Mouse (Mus musculus): ENCODE measurements at regions not wholly inside any gene's neighbourhood (a gene's known extent, or its start where the extent isn't known, plus 50 kb on each side); places are given as distances from the start of the nearest gene placed in this dataset.

DNA sequence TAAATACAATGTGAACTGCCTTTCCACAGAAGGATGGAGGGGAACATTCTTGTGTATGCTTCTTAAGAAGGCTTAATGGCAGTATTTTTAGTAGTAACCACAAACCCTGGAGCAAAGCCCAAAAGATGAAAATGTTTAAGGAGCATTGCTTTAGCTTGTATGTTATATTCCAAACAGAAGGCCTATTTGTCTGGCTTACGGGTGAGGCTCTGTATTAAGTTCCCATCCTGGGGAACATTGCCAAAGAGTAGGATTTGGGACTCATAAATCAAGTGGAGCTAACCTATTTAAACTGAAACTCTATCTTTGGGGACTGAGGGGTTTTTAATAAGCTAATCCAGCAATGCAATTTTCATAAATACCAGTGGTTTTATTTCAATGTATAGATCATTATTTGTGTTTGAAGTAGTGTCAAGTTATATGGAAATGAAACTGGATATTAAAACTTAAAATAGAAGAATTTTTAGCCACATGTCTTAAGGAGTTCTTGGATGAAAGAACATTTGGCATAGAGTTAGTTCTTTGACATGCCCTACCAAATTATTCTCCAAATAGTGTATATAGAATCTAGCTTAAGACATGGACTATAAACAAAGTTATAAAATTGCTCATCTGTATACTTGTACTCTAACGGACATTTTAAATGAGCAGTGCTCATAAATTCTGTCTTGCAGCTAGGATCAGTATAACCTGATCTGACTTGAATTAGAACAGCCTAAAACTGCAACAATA is 401.7 kb upstream of the Actbl2 start:
- Histone ChIP-seq H3K9me3 (replicated peaks) (no peaks in the 10 kb centered on the region), H3K4me3 (no peak overlapping the region), H3K4me2 (no peak overlapping the region), H3K36me3 (no peaks in the 10 kb centered on the region), H3K27ac (no peak overlapping the region), H3K27me3 (replicated peaks) (no peaks in the 10 kb centered on the region), H3K9ac (no peak overlapping the region), H3K4me1 (no peaks in the 10 kb centered on the region)
- 61% methylated on average over 2 of the region's 2 CpGs for WGBS (ENCODE audit: insufficient replicate concordance)
- ATAC-seq, result no peak

DNA sequence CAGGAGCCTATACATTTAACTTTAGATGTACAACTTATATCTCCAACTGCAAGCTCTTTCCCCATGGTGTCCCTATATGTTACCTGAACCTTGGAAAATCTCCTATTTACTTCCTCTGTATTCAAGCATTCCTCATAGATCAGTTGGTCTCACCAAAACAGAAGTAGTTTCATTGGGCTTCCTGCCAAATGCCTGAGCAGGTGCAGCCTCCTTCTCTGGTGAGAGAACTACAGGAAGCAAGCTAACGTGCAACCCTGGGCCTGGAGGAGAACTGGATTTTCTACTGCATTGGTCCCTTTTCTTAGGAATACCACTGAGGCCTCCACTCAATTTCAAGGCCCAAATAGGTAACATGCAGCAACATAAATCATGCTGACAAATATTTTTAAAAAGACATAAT is 400.6 kb upstream of the Actbl2 start:
- H3K9ac ChIP-seq, result no peak overlapping the region
- no peaks in the 10 kb centered on the region for H3K4me1 ChIP-seq
- ATAC-seq, result no peak
- no peaks in the 10 kb centered on the region for H3K9me3 ChIP-seq (replicated peaks)
- no peak overlapping the region for H3K27ac ChIP-seq
- no peak overlapping the region for H3K4me3 ChIP-seq
- WGBS (ENCODE audit: insufficient replicate concordance), result 49% methylated on average over 1 of the region's 1 CpGs
- no peaks in the 10 kb centered on the region for H3K27me3 ChIP-seq (replicated peaks)
- H3K4me2 ChIP-seq, result no peak overlapping the region
- no peaks in the 10 kb centered on the region for H3K36me3 ChIP-seq

- no peaks in the 10 kb centered on the region for H3K4me1 ChIP-seq
- H3K9ac ChIP-seq, result no peak overlapping the region
- no peak for ATAC-seq
- H3K27ac ChIP-seq, result no peak overlapping the region
- 45% methylated on average over 4 of the region's 4 CpGs for WGBS (ENCODE audit: insufficient replicate concordance)
- no peak overlapping the region for H3K4me3 ChIP-seq
- H3K36me3 ChIP-seq, result no peaks in the 10 kb centered on the region
- H3K27me3 ChIP-seq (replicated peaks), result no peaks in the 10 kb centered on the region
- no peak overlapping the region for H3K4me2 ChIP-seq
- no peaks in the 10 kb centered on the region for H3K9me3 ChIP-seq (replicated peaks)
These were observed 388.8 kb upstream of the Actbl2 start for GRCm38 (mm10) chr13:110865902-110866512.

DNA sequence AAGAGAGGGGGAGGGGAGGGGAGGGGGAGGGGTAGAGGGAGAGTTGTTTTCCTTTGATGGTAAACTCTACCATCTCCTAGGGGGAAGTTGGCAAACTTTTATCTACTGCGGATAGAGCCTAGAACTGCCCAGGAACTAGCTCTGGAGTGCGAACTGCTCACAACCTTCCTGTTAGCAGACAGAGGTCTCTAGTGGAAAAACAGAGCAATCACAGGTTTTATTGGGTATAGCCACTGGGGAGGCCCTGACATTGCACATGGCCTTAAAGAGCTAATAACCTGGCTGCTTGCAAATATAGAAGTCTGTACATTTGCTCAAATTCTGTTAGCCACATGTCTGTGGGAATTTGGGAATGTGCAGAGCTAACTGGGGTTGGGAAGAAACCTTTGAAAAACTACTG is 388.1 kb upstream of the Actbl2 start:
- 23% methylated on average over 2 of the region's 2 CpGs for WGBS (ENCODE audit: insufficient replicate concordance)
- Histone ChIP-seq H3K9ac (no peak overlapping the region), H3K27ac (no peak overlapping the region), H3K9me3 (replicated peaks) (no peaks in the 10 kb centered on the region), H3K36me3 (no peaks in the 10 kb centered on the region), H3K27me3 (replicated peaks) (no peaks in the 10 kb centered on the region), H3K4me3 (no peak overlapping the region), H3K4me2 (no peak overlapping the region), H3K4me1 (no peaks in the 10 kb centered on the region)
- ATAC-seq, result no peak

DNA sequence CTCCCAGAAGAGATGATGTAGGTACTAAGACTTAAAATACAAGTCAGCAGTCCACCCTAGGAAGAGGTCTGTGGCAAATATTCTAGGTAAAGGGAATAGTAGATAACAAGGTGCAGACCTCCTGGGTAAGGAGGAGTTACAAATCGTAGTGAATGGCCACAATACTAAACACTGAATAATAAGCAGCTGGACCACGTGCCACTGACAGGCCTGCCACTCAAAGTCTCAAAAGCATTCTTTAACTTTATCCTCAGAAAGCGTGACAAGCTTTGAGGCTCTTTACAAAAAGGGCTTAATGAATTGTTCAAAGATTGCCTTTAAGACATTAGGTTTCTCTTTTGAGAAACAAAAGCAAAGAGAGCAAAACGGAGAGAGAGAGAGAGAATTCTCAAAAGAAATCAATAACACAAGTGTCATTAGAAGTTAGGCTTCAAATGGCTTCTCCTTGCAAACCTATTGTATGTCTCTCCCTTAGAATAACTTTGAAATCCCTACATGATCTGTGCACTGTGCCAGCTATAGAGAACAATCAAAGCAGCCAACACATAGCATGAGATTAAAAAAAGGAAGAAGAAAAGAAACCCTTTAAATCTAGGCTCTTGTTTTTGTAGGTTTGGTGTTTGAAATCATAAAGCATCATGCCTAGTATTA is 383.6 kb upstream of the Actbl2 start:
- Histone ChIP-seq H3K4me1 (no peaks in the 10 kb centered on the region), H3K27me3 (replicated peaks) (no peaks in the 10 kb centered on the region), H3K36me3 (no peaks in the 10 kb centered on the region), H3K9ac (no peak overlapping the region), H3K9me3 (replicated peaks) (no peaks in the 10 kb centered on the region), H3K27ac (no peak overlapping the region), H3K4me3 (no peak overlapping the region), H3K4me2 (no peak overlapping the region)
- WGBS (ENCODE audit: insufficient replicate concordance), result 59% methylated on average over 4 of the region's 4 CpGs
- no peak for ATAC-seq

DNA sequence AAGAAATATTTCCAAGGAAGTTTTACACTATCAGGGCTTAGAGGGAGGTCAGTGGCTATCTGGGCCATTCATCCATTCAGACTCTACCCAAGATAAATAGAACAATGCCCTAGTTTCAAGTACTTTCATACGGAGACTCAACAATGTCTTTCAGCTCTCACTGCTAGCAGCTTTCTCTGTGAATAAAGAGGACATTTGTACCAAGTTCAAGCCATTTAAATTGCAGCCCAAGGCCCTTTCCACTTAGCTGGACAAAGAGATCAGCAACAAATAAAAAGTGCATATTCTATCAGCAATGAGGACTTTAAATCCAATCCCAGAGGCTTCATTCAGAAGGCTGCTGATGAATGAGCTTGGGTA is 383.1 kb upstream of the Actbl2 start:
- no peak for ATAC-seq
- no peak overlapping the region for H3K9ac ChIP-seq
- H3K4me3 ChIP-seq, result no peak overlapping the region
- H3K27ac ChIP-seq, result no peak overlapping the region
- no peaks in the 10 kb centered on the region for H3K4me1 ChIP-seq
- H3K9me3 ChIP-seq (replicated peaks), result no peaks in the 10 kb centered on the region
- 53% methylated on average over 1 of the region's 1 CpGs for WGBS (ENCODE audit: insufficient replicate concordance)
- H3K36me3 ChIP-seq, result no peaks in the 10 kb centered on the region
- no peak overlapping the region for H3K4me2 ChIP-seq
- no peaks in the 10 kb centered on the region for H3K27me3 ChIP-seq (replicated peaks)

DNA sequence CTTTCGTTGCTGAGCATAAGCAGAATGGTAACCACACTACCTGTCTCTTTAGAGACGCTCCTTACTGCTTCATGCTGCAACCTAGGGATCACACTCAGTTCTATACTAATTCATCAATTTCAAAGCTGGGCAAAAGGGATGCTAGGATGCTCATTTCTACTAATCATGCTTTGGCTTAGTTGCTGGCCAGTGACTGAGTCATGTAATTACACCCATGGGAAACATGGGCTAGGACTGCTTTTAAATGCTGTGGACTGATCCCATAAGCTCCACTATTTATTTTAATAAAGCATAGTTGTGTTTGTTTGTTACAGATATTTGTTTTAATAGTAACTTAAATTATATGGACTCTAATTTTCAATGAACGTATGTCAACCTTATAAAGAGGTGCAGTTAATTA is 373.2 kb upstream of the Actbl2 start:
- no peak overlapping the region for H3K4me3 ChIP-seq
- 73% methylated on average over 3 of the region's 3 CpGs for WGBS (ENCODE audit: insufficient replicate concordance)
- H3K27me3 ChIP-seq (replicated peaks), result no peaks in the 10 kb centered on the region
- H3K9ac ChIP-seq, result no peak overlapping the region
- no peaks in the 10 kb centered on the region for H3K36me3 ChIP-seq
- no peak overlapping the region for H3K27ac ChIP-seq
- no peak overlapping the region for H3K4me2 ChIP-seq
- no peak for ATAC-seq
- no peaks in the 10 kb centered on the region for H3K4me1 ChIP-seq
- H3K9me3 ChIP-seq (replicated peaks), result no peaks in the 10 kb centered on the region

DNA sequence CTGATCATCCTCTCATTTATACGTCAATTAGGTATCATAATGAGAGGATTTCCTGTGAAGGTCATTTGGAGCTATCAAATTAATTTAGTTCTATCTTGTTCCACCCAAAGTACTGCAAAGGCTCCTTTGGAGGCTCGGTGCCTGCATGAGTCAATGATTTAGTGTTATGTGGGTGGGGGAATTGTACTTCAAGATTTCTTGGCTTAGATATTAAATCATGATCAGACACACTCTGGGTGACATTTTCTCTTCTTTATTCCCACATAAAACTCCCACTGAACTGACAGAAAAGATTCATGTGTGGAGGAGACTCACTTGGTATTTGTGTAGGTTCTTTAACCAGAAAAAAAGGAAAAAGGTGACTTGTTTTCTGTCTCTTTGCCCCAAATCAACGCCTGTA is 372.6 kb upstream of the Actbl2 start:
- 60% methylated on average over 3 of the region's 3 CpGs for WGBS (ENCODE audit: insufficient replicate concordance)
- no peak overlapping the region for H3K27ac ChIP-seq
- no peak for ATAC-seq
- no peaks in the 10 kb centered on the region for H3K4me1 ChIP-seq
- H3K4me2 ChIP-seq, result no peak overlapping the region
- no peaks in the 10 kb centered on the region for H3K36me3 ChIP-seq
- no peak overlapping the region for H3K9ac ChIP-seq
- H3K9me3 ChIP-seq (replicated peaks), result no peaks in the 10 kb centered on the region
- no peaks in the 10 kb centered on the region for H3K27me3 ChIP-seq (replicated peaks)
- no peak overlapping the region for H3K4me3 ChIP-seq

- no peak overlapping the region for H3K4me2 ChIP-seq
- no peak overlapping the region for H3K9ac ChIP-seq
- H3K27me3 ChIP-seq (replicated peaks), result no peaks in the 10 kb centered on the region
- WGBS (ENCODE audit: insufficient replicate concordance), result 68% methylated on average over 10 of the region's 10 CpGs
- H3K27ac ChIP-seq, result no peak overlapping the region
- no peaks in the 10 kb centered on the region for H3K9me3 ChIP-seq (replicated peaks)
- no peak for ATAC-seq
- no peak overlapping the region for H3K4me3 ChIP-seq
- no peaks in the 10 kb centered on the region for H3K36me3 ChIP-seq
- H3K4me1 ChIP-seq, result no peaks in the 10 kb centered on the region
These were observed 372.1 kb upstream of the Actbl2 start for GRCm38 (mm10) chr13:110882661-110883172.

GRCm38 (mm10) chr13:110893909-110894308 is 360.9 kb upstream of the Actbl2 start:
- Histone ChIP-seq H3K9ac (no peak overlapping the region), H3K27me3 (replicated peaks) (no peaks in the 10 kb centered on the region), H3K36me3 (no peaks in the 10 kb centered on the region), H3K9me3 (replicated peaks) (no peaks in the 10 kb centered on the region), H3K4me1 (no peaks in the 10 kb centered on the region), H3K4me2 (no peak overlapping the region), H3K4me3 (no peak overlapping the region), H3K27ac (no peak overlapping the region)
- no peak for ATAC-seq
- WGBS (ENCODE audit: insufficient replicate concordance), result 48% methylated on average over 6 of the region's 6 CpGs

DNA sequence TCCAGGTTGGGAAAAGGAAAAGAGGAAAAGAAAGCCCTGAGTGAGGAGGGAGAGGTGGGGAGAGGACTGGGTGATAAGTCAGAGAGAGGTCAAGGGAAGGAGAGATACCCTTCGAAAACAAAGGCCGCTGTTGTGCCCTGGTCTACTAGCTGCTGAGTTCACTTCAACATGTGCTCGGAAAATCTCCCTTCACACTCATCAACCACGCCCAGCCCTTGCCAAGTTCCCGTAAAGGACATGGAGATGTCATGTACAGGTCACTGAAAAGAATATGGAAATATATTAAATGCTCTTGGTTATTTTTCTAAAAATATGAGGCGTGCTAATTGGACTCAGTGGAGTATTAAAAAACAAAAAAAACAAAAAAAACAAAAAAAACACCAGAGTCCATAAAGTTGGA is 359.5 kb upstream of the Actbl2 start:
- WGBS (ENCODE audit: insufficient replicate concordance), result 65% methylated on average over 6 of the region's 6 CpGs
- no peak overlapping the region for H3K9ac ChIP-seq
- H3K4me1 ChIP-seq, result no peaks in the 10 kb centered on the region
- H3K27me3 ChIP-seq (replicated peaks), result no peaks in the 10 kb centered on the region
- no peak overlapping the region for H3K27ac ChIP-seq
- H3K4me2 ChIP-seq, result no peak overlapping the region
- ATAC-seq, result no peak
- no peaks in the 10 kb centered on the region for H3K36me3 ChIP-seq
- no peak overlapping the region for H3K4me3 ChIP-seq
- H3K9me3 ChIP-seq (replicated peaks), result no peaks in the 10 kb centered on the region

GRCm38 (mm10) chr13:110895900-110896299 is 358.9 kb upstream of the Actbl2 start:
- ATAC-seq, result no peak
- WGBS (ENCODE audit: insufficient replicate concordance), result 44% methylated on average over 8 of the region's 8 CpGs

More at GRCm38 (mm10) chr13:110895900-110896299, 358.9 kb upstream of the Actbl2 start:
- H3K36me3 ChIP-seq, result no peaks in the 10 kb centered on the region
- H3K9me3 ChIP-seq (replicated peaks), result no peaks in the 10 kb centered on the region
- H3K27ac ChIP-seq, result no peak overlapping the region
- H3K4me2 ChIP-seq, result no peak overlapping the region
- H3K4me3 ChIP-seq, result no peak overlapping the region
- no peaks in the 10 kb centered on the region for H3K27me3 ChIP-seq (replicated peaks)
- no peak overlapping the region for H3K9ac ChIP-seq
- H3K4me1 ChIP-seq, result no peaks in the 10 kb centered on the region
